Mouse (Mus musculus) lung, embryonic 15.5 days (tissue): Measurements from ENCODE around the gene Echdc2. TPM values are rescaled to one million over a fixed set of nuclear protein-coding genes. Genes with fewer than 3 reads are reported as not detected.
"Not testable (repeated sequence)": the region's sequence is repeated elsewhere in the genome, so short reads cannot be mapped to it uniquely, and the experiment has no call there.

Experiments
- ATAC-seq: fragments of 200-750 bp; cut with Nextera tagmentation; 2 replicates; pipeline ENCODE4 v1.8.0; 2017; ENCODE audit warnings: moderate number of reproducible peaks, borderline replicate concordance; ENCODE audit not compliant: low FRiP score, low TSS enrichment; ENCODE audit errors: extremely low read depth
- H3K27ac ChIP-seq: fragments of 300-500 bp; sonication (generic); 2 replicates; pipeline ENCODE4 v1.5.1; 2015; ENCODE audit warnings: moderate library complexity, mild to moderate bottlenecking, inconsistent platforms
- H3K27me3 ChIP-seq: fragments of 300-500 bp; sonication (generic); 2 replicates; pipeline ENCODE4 v1.6.1; 2015; ENCODE audit warnings: inconsistent platforms
- H3K36me3 ChIP-seq: fragments of 300-500 bp; sonication (generic); 2 replicates; pipeline ENCODE4 v1.6.1; 2015; ENCODE audit warnings: inconsistent platforms
- H3K4me1 ChIP-seq: fragments of 300-500 bp; sonication (generic); 2 replicates; pipeline ENCODE4 v1.6.1; 2015; ENCODE audit warnings: inconsistent platforms
- H3K4me2 ChIP-seq: fragments of 300-500 bp; sonication (generic); 2 replicates; pipeline ENCODE4 v1.6.1; 2015; ENCODE audit warnings: inconsistent platforms, mild to moderate bottlenecking, moderate library complexity
- H3K4me3 ChIP-seq: fragments of 300-500 bp; sonication (generic); 2 replicates; pipeline ENCODE4 v1.5.1; 2015; ENCODE audit warnings: mild to moderate bottlenecking, inconsistent platforms
- H3K9ac ChIP-seq: fragments of 300-500 bp; sonication (generic); 2 replicates; pipeline ENCODE4 v1.6.1; 2015; ENCODE audit warnings: inconsistent platforms
- H3K9me3 ChIP-seq: fragments of 300-500 bp; sonication (generic); 2 replicates; pipeline ENCODE4 v1.6.1; 2016; ENCODE audit warnings: inconsistent platforms
- WGBS: fragments of 180-500 bp; shearing (Covaris S2); methylation state at CpG from one replicate; pipeline ENCODE4 v1.1.7; 2015; 5-methylcytosine and 5-hydroxymethylcytosine counted together
- polyA plus RNA-seq: library from polyadenylated mRNA; unstranded; fragments of >200 nt; fragmentation: Nextera tagmentation; extraction: Ambion mirVana; gene quantifications from 2 replicates; pipeline ENCODE4 v1.2.1, GENCODE M21; 2015

Echdc2 gene
- polyA plus RNA-seq, 1 experiment from 2014 or later: 46.7 TPM

GRCm38 (mm10) chr4:108144880-108145279 lies 20.4 kb upstream of the Echdc2 start, which contains the start of gene Scp2:
Gene Scp2, minus strand, starts transcription at chr4:108144998.
- H3K9ac ChIP-seq: no peak within 1 kb of the TSS
- no peak for ATAC-seq
- 85% methylated on average over 1 of the region's 1 CpGs for WGBS

GRCm38 (mm10) chr4:108145554-108145953 lies 19.7 kb upstream of the Echdc2 start:
- H3K9ac ChIP-seq, H3K4me1 ChIP-seq, H3K27ac ChIP-seq, H3K4me3 ChIP-seq, H3K9me3 ChIP-seq, H3K36me3 ChIP-seq, H3K27me3 ChIP-seq, ATAC-seq, H3K4me2 ChIP-seq: not testable (repeated sequence)
- WGBS: 47% methylated on average over 3 of the region's 3 CpGs

More at GRCm38 (mm10) chr4:108144880-108145279, 20.4 kb upstream of the Echdc2 start, which contains the start of gene Scp2:
- H3K4me1 ChIP-seq: no peaks in the 10 kb centered on the region
- no peaks in the 10 kb centered on the region for H3K36me3 ChIP-seq
- H3K4me3 ChIP-seq: no peak within 1 kb of the TSS
- H3K4me2 ChIP-seq: no peak within 1 kb of the TSS
- H3K27ac ChIP-seq: no peak within 1 kb of the TSS
- H3K27me3 ChIP-seq: no peaks in the 10 kb centered on the region
- H3K9me3 ChIP-seq: no peaks in the 10 kb centered on the region

- not testable (repeated sequence) for H3K9me3 ChIP-seq, H3K4me3 ChIP-seq, H3K27me3 ChIP-seq, ATAC-seq, H3K4me2 ChIP-seq, H3K36me3 ChIP-seq, H3K4me1 ChIP-seq, H3K9ac ChIP-seq, H3K27ac ChIP-seq
- 87% methylated on average over 1 of the region's 1 CpGs for WGBS
Measured at GRCm38 (mm10) chr4:108155141-108155540, 10.1 kb upstream of the Echdc2 start.

- WGBS: 89% methylated on average over 8 of the region's 8 CpGs
Measured at GRCm38 (mm10) chr4:108161936-108162335, 3.3 kb upstream of the Echdc2 start.

GRCm38 (mm10) chr4:108163291-108163690 lies 1.9 kb upstream of the Echdc2 start:
- no peak overlapping the region for H3K4me3 ChIP-seq
- H3K4me2 ChIP-seq: no peak overlapping the region
- no peaks in the 10 kb centered on the region for H3K36me3 ChIP-seq
- H3K4me1 ChIP-seq: 0 out of 2 replicates have a peak, but pooled peaks cover 3% of the 10 kb centered on the region
- ATAC-seq: no peak
- no peak overlapping the region for H3K27ac ChIP-seq
- no peaks in the 10 kb centered on the region for H3K9me3 ChIP-seq
- no peak overlapping the region for H3K9ac ChIP-seq
- WGBS: 70% methylated on average over 3 of the region's 3 CpGs
- no peaks in the 10 kb centered on the region for H3K27me3 ChIP-seq

More at GRCm38 (mm10) chr4:108161936-108162335, 3.3 kb upstream of the Echdc2 start:
- no peaks in the 10 kb centered on the region for H3K27me3 ChIP-seq
- no peak for ATAC-seq
- no peaks in the 10 kb centered on the region for H3K36me3 ChIP-seq
- 0 out of 2 replicates have a peak, but pooled peaks cover 3% of the 10 kb centered on the region for H3K4me1 ChIP-seq
- H3K9me3 ChIP-seq: no peaks in the 10 kb centered on the region
- no peak overlapping the region for H3K4me2 ChIP-seq
- H3K9ac ChIP-seq: no peak overlapping the region
- no peak overlapping the region for H3K4me3 ChIP-seq
- H3K27ac ChIP-seq: no peak overlapping the region

- H3K4me1 ChIP-seq: 0 out of 2 replicates have a peak, but pooled peaks cover 3% of the 10 kb centered on the region
- no peak overlapping the region for H3K27ac ChIP-seq
- no peak overlapping the region for H3K4me3 ChIP-seq
- no peaks in the 10 kb centered on the region for H3K27me3 ChIP-seq
- H3K9me3 ChIP-seq: no peaks in the 10 kb centered on the region
- peaks cover 7% of the 10 kb centered on the region; the same call in 1 of the 2 replicates for H3K36me3 ChIP-seq
- ATAC-seq: no peak
- 73% methylated on average over 4 of the region's 4 CpGs for WGBS
- no peak overlapping the region for H3K4me2 ChIP-seq
- no peak overlapping the region for H3K9ac ChIP-seq
Measured at GRCm38 (mm10) chr4:108166874-108167273, 1.6 kb downstream of the Echdc2 start.

GRCm38 (mm10) chr4:108168056-108168455 lies 2.8 kb downstream of the Echdc2 start:
- Histone ChIP-seq H3K36me3 (peaks cover 7% of the 10 kb centered on the region; the same call in 1 of the 2 replicates), H3K9me3 (no peaks in the 10 kb centered on the region), H3K27me3 (no peaks in the 10 kb centered on the region), H3K27ac (no peak overlapping the region), H3K4me3 (no peak overlapping the region), H3K9ac (no peak overlapping the region), H3K4me1 (0 out of 2 replicates have a peak, but pooled peaks cover 3% of the 10 kb centered on the region), H3K4me2 (no peak overlapping the region)
- no peak for ATAC-seq
- WGBS: 68% methylated on average over 6 of the region's 6 CpGs

GRCm38 (mm10) chr4:108182278-108182677 lies 17.0 kb downstream of the Echdc2 start:
- WGBS: 64% methylated on average over 1 of the region's 1 CpGs
- Histone ChIP-seq H3K4me2 (no peak overlapping the region), H3K9ac (no peak overlapping the region), H3K4me1 (no peaks in the 10 kb centered on the region), H3K27me3 (no peaks in the 10 kb centered on the region), H3K27ac (no peak overlapping the region), H3K4me3 (no peak overlapping the region), H3K9me3 (no peaks in the 10 kb centered on the region), H3K36me3 (0 out of 2 replicates have a peak, but pooled peaks cover 3% of the 10 kb centered on the region)
- no peak for ATAC-seq

GRCm38 (mm10) chr4:108192821-108193323 lies 27.6 kb downstream of the Echdc2 start:
- Histone ChIP-seq H3K9me3 (no peaks in the 10 kb centered on the region), H3K27ac (no peak overlapping the region), H3K4me2 (no peak overlapping the region), H3K36me3 (no peaks in the 10 kb centered on the region), H3K27me3 (no peaks in the 10 kb centered on the region), H3K4me1 (0 out of 2 replicates have a peak, but pooled peaks cover 2% of the 10 kb centered on the region), H3K9ac (no peak overlapping the region), H3K4me3 (no peak overlapping the region)
- WGBS: 66% methylated on average over 2 of the region's 2 CpGs
- no peak for ATAC-seq

GRCm38 (mm10) chr4:108196277-108196855 lies 31.1 kb downstream of the Echdc2 start:
- Histone ChIP-seq H3K27ac (no peak overlapping the region), H3K36me3 (no peaks in the 10 kb centered on the region), H3K4me1 (0 out of 2 replicates have a peak, but pooled peaks cover 2% of the 10 kb centered on the region), H3K9ac (no peak overlapping the region), H3K27me3 (no peaks in the 10 kb centered on the region), H3K9me3 (no peaks in the 10 kb centered on the region), H3K4me3 (no peak overlapping the region), H3K4me2 (no peak overlapping the region)
- 61% methylated on average over 6 of the region's 6 CpGs for WGBS
- ATAC-seq: no peak

GRCm38 (mm10) chr4:108199236-108199635 lies 34.0 kb downstream of the Echdc2 start:
- Histone ChIP-seq H3K36me3 (no peaks in the 10 kb centered on the region), H3K27me3 (no peaks in the 10 kb centered on the region), H3K9me3 (no peaks in the 10 kb centered on the region), H3K27ac (no peak overlapping the region), H3K4me1 (0 out of 2 replicates have a peak, but pooled peaks cover 2% of the 10 kb centered on the region), H3K4me3 (no peak overlapping the region), H3K9ac (no peak overlapping the region), H3K4me2 (no peak overlapping the region)
- no peak for ATAC-seq
- WGBS: 52% methylated on average over 2 of the region's 2 CpGs

- WGBS: 90% methylated on average over 6 of the region's 6 CpGs
- Histone ChIP-seq H3K27ac (no peak overlapping the region), H3K4me1 (no peaks in the 10 kb centered on the region), H3K9ac (no peak overlapping the region), H3K9me3 (no peaks in the 10 kb centered on the region), H3K27me3 (no peaks in the 10 kb centered on the region), H3K4me3 (no peak overlapping the region), H3K4me2 (no peak overlapping the region), H3K36me3 (no peaks in the 10 kb centered on the region)
- ATAC-seq: no peak
Measured at GRCm38 (mm10) chr4:108204629-108205028, 39.4 kb downstream of the Echdc2 start.
